Mouse (Mus musculus): ENCODE measurements around the gene Suclg2. TPM values are rescaled to one million over a fixed set of nuclear protein-coding genes. Genes with fewer than 3 reads are reported as not detected.
A peak's percentile ranks its signal among the peaks of the same experiment; 100 is the strongest.

The Suclg2 gene
- total and polyA plus RNA-seq, 2 experiments, result 54.0 to 153 TPM

- WGBS, result 38% methylated on average over 5 of the region's 5 CpGs
- Histone ChIP-seq H3K27ac (replicated peaks; ENCODE audit: insufficient read depth, low read depth, low read length) (peak overlapping the region; percentile 88), H3K27me3 (ENCODE audit: control insufficient read depth, insufficient read depth, low read length) (no peaks in the 10 kb centered on the region), H3K4me1 (ENCODE audit: control insufficient read depth, insufficient read depth, low read length) (peaks cover 43% of the 10 kb centered on the region), H3K79me2 (ENCODE audit: control insufficient read depth, insufficient read depth, low read length) (peaks cover 30% of the 10 kb centered on the region; the same call in 1 of the 2 replicates), H3K9ac (ENCODE audit: low read depth, low read length) (peak overlapping the region; percentile 35), H3K36me3 (ENCODE audit: control insufficient read depth, insufficient read depth, low read length) (no peaks in the 10 kb centered on the region), H3K4me3 (ENCODE audit: insufficient read depth, low read depth, low read length) (no peak overlapping the region)
- no peak for TF ChIP-seq CTCF (IDR thresholded peaks at IDR 0.05; ENCODE audit: low read depth, low read length)
- no peak for TF ChIP-seq POLR2A (IDR thresholded peaks at IDR 0.05; ENCODE audit: extremely low read depth, insufficient read depth, low read length)
- DNase-seq (ENCODE audit: extremely low read depth, low read depth, low spot score), result peak; percentile 98
Measured at GRCm38 (mm10) chr6:95716476-95716875, 2.1 kb downstream of the Suclg2 start.

DNA sequence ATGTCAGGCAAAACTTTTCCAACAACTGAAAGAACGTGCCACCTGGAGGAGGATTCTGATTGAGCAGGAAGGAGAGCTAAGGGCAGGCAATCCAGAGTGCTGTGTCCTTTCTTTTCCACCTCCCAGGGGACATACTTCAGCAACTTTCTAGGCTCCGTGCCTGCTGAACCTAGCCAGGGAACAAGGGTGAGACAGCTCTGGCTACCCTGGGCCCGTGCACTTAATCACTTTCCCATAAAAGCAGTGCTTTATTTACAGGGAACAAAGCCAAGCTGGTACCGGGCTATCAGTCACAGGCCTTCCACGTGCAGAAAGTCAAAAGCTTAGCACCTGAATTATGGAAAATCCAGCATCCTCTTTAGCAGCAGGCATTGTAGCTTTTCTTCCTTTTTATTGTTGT, 5.4 kb downstream of the Suclg2 start:
- TF ChIP-seq CTCF (IDR thresholded peaks at IDR 0.05; ENCODE audit: low read depth, low read length), result no peak; the same call in 1 of the 2 replicates
- peak overlapping the region; percentile 93 for H3K27ac ChIP-seq (replicated peaks; ENCODE audit: insufficient read depth, low read depth, low read length)
- H3K27me3 ChIP-seq (ENCODE audit: control insufficient read depth, insufficient read depth, low read length), result no peaks in the 10 kb centered on the region
- H3K9ac ChIP-seq (ENCODE audit: low read depth, low read length), result no peak overlapping the region
- peaks cover 35% of the 10 kb centered on the region; the same call in 1 of the 2 replicates for H3K79me2 ChIP-seq (ENCODE audit: control insufficient read depth, insufficient read depth, low read length)
- no peaks in the 10 kb centered on the region for H3K36me3 ChIP-seq (ENCODE audit: control insufficient read depth, insufficient read depth, low read length)
- no peak overlapping the region for H3K4me3 ChIP-seq (ENCODE audit: insufficient read depth, low read depth, low read length)
- peaks cover 60% of the 10 kb centered on the region for H3K4me1 ChIP-seq (ENCODE audit: control insufficient read depth, insufficient read depth, low read length)
- 10% methylated on average over 5 of the region's 5 CpGs for WGBS
- DNase-seq (ENCODE audit: extremely low read depth, low read depth, low spot score), result peak; percentile 98

DNA sequence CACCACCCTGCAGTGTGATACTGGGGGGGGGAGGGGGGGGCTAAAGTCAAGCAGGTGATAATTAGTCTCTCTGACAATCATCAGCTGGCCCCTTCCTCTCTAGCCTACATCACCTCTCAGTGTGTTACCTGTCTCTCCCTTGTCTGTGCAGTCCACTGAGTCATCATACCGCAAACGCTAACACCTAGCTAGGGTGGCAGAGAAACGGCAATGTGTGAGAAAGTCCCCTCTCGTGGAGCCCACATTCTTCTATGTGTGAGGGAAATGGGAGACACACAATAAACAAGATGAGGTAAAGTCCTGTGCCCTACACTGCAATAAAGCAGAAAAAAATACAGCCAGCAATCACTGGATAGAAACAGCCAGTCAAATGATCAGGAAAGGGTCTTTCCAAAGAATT, 6.5 kb downstream of the Suclg2 start:
- no peak for DNase-seq (ENCODE audit: extremely low read depth, low read depth, low spot score)
- Histone ChIP-seq H3K27me3 (ENCODE audit: control insufficient read depth, insufficient read depth, low read length) (no peaks in the 10 kb centered on the region), H3K27ac (replicated peaks; ENCODE audit: insufficient read depth, low read depth, low read length) (peak overlapping the region; percentile 62), H3K9ac (ENCODE audit: low read depth, low read length) (no peak overlapping the region; the same call in 1 of the 2 replicates), H3K4me3 (ENCODE audit: insufficient read depth, low read depth, low read length) (no peak overlapping the region), H3K36me3 (ENCODE audit: control insufficient read depth, insufficient read depth, low read length) (no peaks in the 10 kb centered on the region), H3K4me1 (ENCODE audit: control insufficient read depth, insufficient read depth, low read length) (peaks cover 60% of the 10 kb centered on the region), H3K79me2 (ENCODE audit: control insufficient read depth, insufficient read depth, low read length) (peaks cover 46% of the 10 kb centered on the region)
- TF ChIP-seq POLR2A (IDR thresholded peaks at IDR 0.05; ENCODE audit: extremely low read depth, insufficient read depth, low read length) (no peak), CTCF (IDR thresholded peaks at IDR 0.05; ENCODE audit: low read depth, low read length) (no peak)
- WGBS, result 33% methylated on average over 4 of the region's 4 CpGs

DNA sequence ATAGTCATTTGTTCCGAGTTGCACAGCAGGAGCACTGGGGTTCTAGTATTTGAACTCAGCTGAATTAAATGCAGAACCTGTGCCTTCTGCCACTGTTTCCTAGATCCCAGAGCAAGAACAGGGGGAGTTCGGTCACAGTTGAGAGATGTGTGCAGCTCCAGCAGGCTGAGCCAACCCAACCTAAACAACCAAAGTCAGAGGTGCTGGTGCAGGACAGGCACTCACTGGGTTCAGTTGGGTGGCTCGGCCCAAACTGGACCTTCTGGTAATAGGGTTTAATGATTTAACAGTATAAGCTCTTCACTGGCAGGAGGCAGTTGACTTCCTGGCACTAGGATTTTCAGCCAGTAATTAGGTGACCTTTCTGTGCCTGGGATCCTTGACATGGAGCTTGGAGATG, 6.9 kb downstream of the Suclg2 start:
- peak; percentile 91 for DNase-seq (ENCODE audit: extremely low read depth, low read depth, low spot score)
- no peaks in the 10 kb centered on the region for H3K27me3 ChIP-seq (ENCODE audit: control insufficient read depth, insufficient read depth, low read length)
- H3K36me3 ChIP-seq (ENCODE audit: control insufficient read depth, insufficient read depth, low read length), result no peaks in the 10 kb centered on the region
- H3K27ac ChIP-seq (replicated peaks; ENCODE audit: insufficient read depth, low read depth, low read length), result peak overlapping the region; percentile 62
- no peak overlapping the region for H3K4me3 ChIP-seq (ENCODE audit: insufficient read depth, low read depth, low read length)
- H3K4me1 ChIP-seq (ENCODE audit: control insufficient read depth, insufficient read depth, low read length), result peaks cover 60% of the 10 kb centered on the region
- no peak for TF ChIP-seq CTCF (IDR thresholded peaks at IDR 0.05; ENCODE audit: low read depth, low read length)
- TF ChIP-seq POLR2A (IDR thresholded peaks at IDR 0.05; ENCODE audit: extremely low read depth, insufficient read depth, low read length), result no peak
- H3K9ac ChIP-seq (ENCODE audit: low read depth, low read length), result no peak overlapping the region
- WGBS, result 23% methylated on average over 3 of the region's 3 CpGs
- H3K79me2 ChIP-seq (ENCODE audit: control insufficient read depth, insufficient read depth, low read length), result peaks cover 48% of the 10 kb centered on the region

GRCm38 (mm10) chr6:95710886-95711285, 7.7 kb downstream of the Suclg2 start:
- Histone ChIP-seq H3K9ac (ENCODE audit: low read depth, low read length) (no peak overlapping the region), H3K4me3 (ENCODE audit: insufficient read depth, low read depth, low read length) (no peak overlapping the region), H3K36me3 (ENCODE audit: control insufficient read depth, insufficient read depth, low read length) (no peaks in the 10 kb centered on the region), H3K79me2 (ENCODE audit: control insufficient read depth, insufficient read depth, low read length) (peaks cover 43% of the 10 kb centered on the region), H3K4me1 (ENCODE audit: control insufficient read depth, insufficient read depth, low read length) (peaks cover 59% of the 10 kb centered on the region), H3K27me3 (ENCODE audit: control insufficient read depth, insufficient read depth, low read length) (no peaks in the 10 kb centered on the region), H3K27ac (replicated peaks; ENCODE audit: insufficient read depth, low read depth, low read length) (peak overlapping the region; percentile 77)
- DNase-seq (ENCODE audit: extremely low read depth, low read depth, low spot score), result peak; percentile 96
- 20% methylated on average over 6 of the region's 6 CpGs for WGBS
- TF ChIP-seq CTCF (IDR thresholded peaks at IDR 0.05; ENCODE audit: low read depth, low read length) (no peak), POLR2A (IDR thresholded peaks at IDR 0.05; ENCODE audit: extremely low read depth, insufficient read depth, low read length) (no peak)

GRCm38 (mm10) chr6:95709531-95709930, 9.1 kb downstream of the Suclg2 start:
- TF ChIP-seq CTCF (IDR thresholded peaks at IDR 0.05; ENCODE audit: low read depth, low read length) (no peak), POLR2A (IDR thresholded peaks at IDR 0.05; ENCODE audit: extremely low read depth, insufficient read depth, low read length) (no peak)
- H3K79me2 ChIP-seq (ENCODE audit: control insufficient read depth, insufficient read depth, low read length), result peaks cover 35% of the 10 kb centered on the region
- no peaks in the 10 kb centered on the region for H3K27me3 ChIP-seq (ENCODE audit: control insufficient read depth, insufficient read depth, low read length)
- DNase-seq (ENCODE audit: extremely low read depth, low read depth, low spot score), result peak; percentile 73
- peaks cover 56% of the 10 kb centered on the region for H3K4me1 ChIP-seq (ENCODE audit: control insufficient read depth, insufficient read depth, low read length)
- no peaks in the 10 kb centered on the region for H3K36me3 ChIP-seq (ENCODE audit: control insufficient read depth, insufficient read depth, low read length)
- H3K9ac ChIP-seq (ENCODE audit: low read depth, low read length), result no peak overlapping the region
- no peak overlapping the region for H3K27ac ChIP-seq (replicated peaks; ENCODE audit: insufficient read depth, low read depth, low read length)
- 14% methylated on average over 4 of the region's 4 CpGs for WGBS
- H3K4me3 ChIP-seq (ENCODE audit: insufficient read depth, low read depth, low read length), result no peak overlapping the region

Measured in liver, adult 2 months (tissue).